Mouse (Mus musculus) cerebellum, adult 9-11 months (tissue): ENCODE measurements around the gene Gm10295.

ENCODE experiments used
- DNase-seq: peaks from one replicate; pipeline ENCODE4 v3.0.0; 2022

The Gm10295 gene

GRCm38 (mm10) chr7:71351364-71351763, at the start of gene Gm10295:
Gene Gm10295 (minus strand): TSS chr7:71351485.
- DNase-seq: no peak

GRCm38 (mm10) chr7:71401032-71401431, 49.7 kb upstream of the Gm10295 start:
- DNase-seq: no peak

GRCm38 (mm10) chr7:71399891-71400632, 48.8 kb upstream of the Gm10295 start:
- no peak for DNase-seq

GRCm38 (mm10) chr7:71398959-71399756, 47.9 kb upstream of the Gm10295 start:
- no peak for DNase-seq

GRCm38 (mm10) chr7:71398389-71398788, 47.1 kb upstream of the Gm10295 start:
- DNase-seq: no peak

- no peak for DNase-seq
Measured at GRCm38 (mm10) chr7:71392795-71393341, 41.6 kb upstream of the Gm10295 start.

- DNase-seq: no peak
Measured at GRCm38 (mm10) chr7:71391333-71391732, 40.0 kb upstream of the Gm10295 start.

- DNase-seq: no peak
Measured at GRCm38 (mm10) chr7:71390291-71390690, 39.0 kb upstream of the Gm10295 start.

- DNase-seq: no peak
Measured at GRCm38 (mm10) chr7:71386050-71386449, 34.8 kb upstream of the Gm10295 start.

GRCm38 (mm10) chr7:71384921-71385320, 33.6 kb upstream of the Gm10295 start:
- DNase-seq: no peak

- DNase-seq: no peak
Measured at GRCm38 (mm10) chr7:71383341-71384130, 32.3 kb upstream of the Gm10295 start.

GRCm38 (mm10) chr7:71379826-71380825, 28.8 kb upstream of the Gm10295 start:
- DNase-seq: no peak

GRCm38 (mm10) chr7:71378812-71379760, 27.8 kb upstream of the Gm10295 start:
- DNase-seq: peak; percentile 10

- DNase-seq: no peak
Measured at GRCm38 (mm10) chr7:71377983-71378382, 26.7 kb upstream of the Gm10295 start.

GRCm38 (mm10) chr7:71374059-71374458, 22.8 kb upstream of the Gm10295 start:
- DNase-seq: no peak

GRCm38 (mm10) chr7:71371916-71372315, 20.6 kb upstream of the Gm10295 start:
- DNase-seq: no peak

- DNase-seq: no peak
Measured at GRCm38 (mm10) chr7:71370746-71371145, 19.5 kb upstream of the Gm10295 start.

- DNase-seq: no peak
Measured at GRCm38 (mm10) chr7:71370128-71370527, 18.8 kb upstream of the Gm10295 start.

- no peak for DNase-seq
Measured at GRCm38 (mm10) chr7:71368543-71369181, 17.4 kb upstream of the Gm10295 start.

- DNase-seq: no peak
Measured at GRCm38 (mm10) chr7:71355596-71355995, 4.3 kb upstream of the Gm10295 start.
